Mouse (Mus musculus) bone marrow macrophage, adult 2 months (primary cell): Measurements from ENCODE around the gene Tmem60.

Experiments used
- CTCF ChIP-seq: IDR thresholded peaks from 2 replicates; pipeline ENCODE4 v1.5.1; 2012; ENCODE audit warnings: low read depth, mild to moderate bottlenecking, low read length, moderate library complexity
- POLR2A ChIP-seq: IDR thresholded peaks from 2 replicates; pipeline ENCODE4 v1.6.1; 2012; ENCODE audit warnings: mild to moderate bottlenecking, low read depth, low read length, borderline replicate concordance

- TF ChIP-seq POLR2A (no peak), CTCF (no peak)
These were observed 37.6 kb downstream of the Tmem60 start for GRCm38 (mm10) chr5:20919566-20919965.
